8 mouse cellular contexts compared by ENCODE assay signal in genomic region chr2:25372644-25373391, GRCm38 (mm10). TPM values are rescaled to one million over a fixed set of nuclear protein-coding genes. Genes with fewer than 3 reads are reported as not detected.
A peak's percentile ranks its signal among the peaks of the same experiment; 100 is the strongest.
DNase-seq lines count a peak whose midpoint lies in the region; ATAC-seq lines count a peak whose summit lies in the region.
"Had no signal": no experiment of that assay in that cellular context is flagged by ENCODE, and none has a peak within 500 bp of the region (broad histone marks: within the 10 kb centered on the region; RNA-seq: fewer than 3 reads in every experiment).

No protein-coding gene starts in this region.

- peak; percentile 5; the same call in 1 of the 2 replicates for ATAC-seq in forebrain, embryonic 16.5 days
- ATAC-seq in liver, embryonic 15.5 days (ENCODE audit: insufficient read depth), result peak; percentile 43

- no peaks in the 10 kb centered on the region for H3K9me3 ChIP-seq in forebrain, embryonic 16.5 days (ENCODE audit: control insufficient read depth, low read length)
- H3K9me3 ChIP-seq in liver, embryonic 15.5 days (replicated peaks), result no peaks in the 10 kb centered on the region

- peaks cover 23% of the 10 kb centered on the region for H3K4me1 ChIP-seq in forebrain, embryonic 16.5 days (replicated peaks; ENCODE audit: control insufficient read depth, insufficient read depth, low read length)
- peaks cover 75% of the 10 kb centered on the region for H3K4me1 ChIP-seq in liver, embryonic 15.5 days (replicated peaks)

- WGBS in forebrain, embryonic 16.5 days, result 1% methylated on average over 42 of the region's 42 CpGs
- 2% methylated on average over 42 of the region's 42 CpGs for WGBS in liver, embryonic 15.5 days (ENCODE audit: insufficient replicate concordance)

- H3K4me3 ChIP-seq in forebrain, embryonic 16.5 days (replicated peaks; ENCODE audit: low read length), result peak overlapping the region; percentile 71
- peak overlapping the region; percentile 86 for H3K4me3 ChIP-seq in liver, embryonic 15.5 days (replicated peaks)

- intact Hi-C loops in left cerebral cortex, postnatal 4 days (cut with DNase I), result no loop called here

- H3K9ac ChIP-seq in forebrain, embryonic 16.5 days (replicated peaks; ENCODE audit: low read depth, low read length), result peak overlapping the region; percentile 64
- H3K9ac ChIP-seq in liver, embryonic 15.5 days, result peak overlapping the region; percentile 82

- DNase-seq in thymus, postnatal 0 days (ENCODE audit: low spot score), result peak; percentile 11
- no peak for DNase-seq in thymus, postnatal 25 days
- no peak for DNase-seq in natural killer cell, adult 2 months (ENCODE audit: low spot score in 2 of 2)
- DNase-seq in cerebellum, adult 9-10 months, result no peak
- DNase-seq in left cerebral cortex, postnatal 4 days, result no peak

- H3K27me3 ChIP-seq in forebrain, embryonic 16.5 days (replicated peaks; ENCODE audit: control insufficient read depth, insufficient read depth, low read length), result no peaks in the 10 kb centered on the region
- no peaks in the 10 kb centered on the region; the same call in 1 of the 2 replicates for H3K27me3 ChIP-seq in liver, embryonic 15.5 days

- H3K36me3 ChIP-seq in forebrain, embryonic 16.5 days (ENCODE audit: control insufficient read depth, insufficient read depth), result no peaks in the 10 kb centered on the region
- H3K36me3 ChIP-seq in liver, embryonic 15.5 days (replicated peaks), result peaks cover 32% of the 10 kb centered on the region

- peak overlapping the region; percentile 76 for H3K4me2 ChIP-seq in forebrain, embryonic 16.5 days (ENCODE audit: low read length)
- H3K4me2 ChIP-seq in liver, embryonic 15.5 days, result peak overlapping the region; percentile 98

- no peak overlapping the region for H3K27ac ChIP-seq in forebrain, embryonic 16.5 days (ENCODE audit: low read length)
- peak overlapping the region; percentile 90 for H3K27ac ChIP-seq in liver, embryonic 15.5 days (replicated peaks)

RNA-seq across cellular contexts. Expression of gene Sapcd2, which starts 0.7 kb away (rescaled TPM):
- polyA plus RNA-seq in thymus, postnatal 0 days (2015; fragmentation: Nextera tagmentation; extraction: Ambion mirVana), result 22.8 and 25.4 TPM in 2 replicates
- polyA plus RNA-seq in forebrain, embryonic 16.5 days (2015; fragmentation: Nextera tagmentation; extraction: Ambion mirVana), result 23.8 and 29.9 TPM in 2 replicates
- 18.5 and 19.5 TPM in 2 replicates for polyA plus RNA-seq in liver, embryonic 15.5 days (2015; fragmentation: Nextera tagmentation; extraction: Ambion mirVana)
- 10 to 100 TPM; 11.7 to 11.8 TPM for total RNA-seq in left cerebral cortex, postnatal 4 days (2021)
- total RNA-seq: gastrocnemius, adult 18-20 months had no signal

RNA-seq across cellular contexts. Expression of gene Uap1l1, which starts 7.3 kb away (rescaled TPM):
- polyA plus RNA-seq in thymus, postnatal 0 days (2015; fragmentation: Nextera tagmentation; extraction: Ambion mirVana), result 21.3 and 24.6 TPM in 2 replicates
- polyA plus RNA-seq in forebrain, embryonic 16.5 days (2015; fragmentation: Nextera tagmentation; extraction: Ambion mirVana), result 3.3 and 7.5 TPM in 2 replicates
- polyA plus RNA-seq in liver, embryonic 15.5 days (2015; fragmentation: Nextera tagmentation; extraction: Ambion mirVana), result 15.1 and 15.4 TPM in 2 replicates
- 1 to 10 TPM; 6.5 to 7.3 TPM for total RNA-seq in left cerebral cortex, postnatal 4 days (2021)

RNA-seq across cellular contexts. Expression of gene Dpp7, which starts 16.7 kb away (rescaled TPM):
- 8.7 and 9.1 TPM in 2 replicates for polyA plus RNA-seq in thymus, postnatal 0 days (2015; fragmentation: Nextera tagmentation; extraction: Ambion mirVana)
- 21.5 and 26.9 TPM in 2 replicates for polyA plus RNA-seq in forebrain, embryonic 16.5 days (2015; fragmentation: Nextera tagmentation; extraction: Ambion mirVana)
- 11.5 and 14.7 TPM in 2 replicates for polyA plus RNA-seq in liver, embryonic 15.5 days (2015; fragmentation: Nextera tagmentation; extraction: Ambion mirVana)
- total RNA-seq in left cerebral cortex, postnatal 4 days (2021), result 10 to 100 TPM; 23.0 to 27.3 TPM

RNA-seq across cellular contexts. Expression of gene Entpd2, which starts 22.9 kb away (rescaled TPM):
- 7.6 and 9.0 TPM in 2 replicates for polyA plus RNA-seq in thymus, postnatal 0 days (2015; fragmentation: Nextera tagmentation; extraction: Ambion mirVana)
- polyA plus RNA-seq in forebrain, embryonic 16.5 days (2015; fragmentation: Nextera tagmentation; extraction: Ambion mirVana), result 5.2 and 6.2 TPM in 2 replicates
- 0.58 and 0.71 TPM in 2 replicates for polyA plus RNA-seq in liver, embryonic 15.5 days (2015; fragmentation: Nextera tagmentation; extraction: Ambion mirVana)
- total RNA-seq in left cerebral cortex, postnatal 4 days (2021), result 1 to 10 TPM; 6.8 to 7.2 TPM

RNA-seq across cellular contexts. Expression of gene Npdc1, which starts 26.3 kb away (rescaled TPM):
- 6.3 and 7.2 TPM in 2 replicates for polyA plus RNA-seq in thymus, postnatal 0 days (2015; fragmentation: Nextera tagmentation; extraction: Ambion mirVana)
- polyA plus RNA-seq in forebrain, embryonic 16.5 days (2015; fragmentation: Nextera tagmentation; extraction: Ambion mirVana), result 384 and 515 TPM in 2 replicates
- polyA plus RNA-seq in liver, embryonic 15.5 days (2015; fragmentation: Nextera tagmentation; extraction: Ambion mirVana), result 4.5 and 6.1 TPM in 2 replicates
- total RNA-seq in left cerebral cortex, postnatal 4 days (2021), result 100 to 1,000 TPM; 478 to 490 TPM
